Mouse (Mus musculus): ENCODE measurements at regions not wholly inside any gene's neighbourhood (a gene's known extent, or its start where the extent isn't known, plus 50 kb on each side); places are given as distances from the start of the nearest gene placed in this dataset.

GRCm38 (mm10) chr4:56088701-56089100 is 556.4 kb upstream of the Klf4 start:
- no peak for DNase-seq (ENCODE audit: extremely low read depth, insufficient read length, low spot score)

GRCm38 (mm10) chr4:56086306-56086705 is 554.0 kb upstream of the Klf4 start:
- DNase-seq (ENCODE audit: extremely low read depth, insufficient read length, low spot score): no peak

DNA sequence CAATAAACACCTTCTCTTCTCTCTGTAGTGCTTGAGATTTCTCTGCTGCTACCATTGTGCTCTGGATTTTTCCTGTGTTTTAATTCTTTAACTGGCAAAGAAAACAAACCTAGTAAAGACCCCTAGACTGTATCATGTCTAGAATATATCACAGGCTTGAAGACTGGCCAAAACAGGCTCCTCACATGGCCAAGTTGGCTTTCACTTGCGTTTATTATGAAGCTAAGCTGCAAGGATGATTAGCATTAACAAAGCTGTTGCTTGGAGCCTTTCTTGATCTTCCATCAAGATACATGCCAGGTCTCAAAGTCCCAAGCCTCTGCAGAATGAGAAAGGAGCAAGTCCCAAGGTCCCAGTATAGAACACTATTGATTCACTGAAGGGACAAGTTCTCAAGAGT is 551.9 kb upstream of the Klf4 start:
- no peak for DNase-seq (ENCODE audit: extremely low read depth, insufficient read length, low spot score)

DNA sequence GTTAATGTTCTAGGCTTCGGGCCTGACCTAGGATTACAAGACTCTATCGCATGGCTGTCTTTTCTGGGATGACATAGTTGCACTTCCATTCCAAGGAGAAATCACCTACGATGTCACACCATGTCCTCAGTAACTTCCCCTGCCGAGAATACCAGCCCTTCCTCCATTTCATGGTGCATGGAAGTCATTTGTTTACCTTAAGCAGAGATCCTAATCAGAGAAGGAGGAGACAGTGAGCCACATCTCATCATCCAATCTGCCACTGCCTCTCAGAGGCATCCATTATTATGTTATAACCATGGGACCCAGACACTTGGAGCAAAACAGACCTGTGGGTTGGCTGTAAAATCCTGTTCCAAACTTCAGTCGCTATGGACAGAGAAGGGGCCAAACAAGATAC is 550.1 kb upstream of the Klf4 start:
- DNase-seq (ENCODE audit: extremely low read depth, insufficient read length, low spot score): no peak

DNA sequence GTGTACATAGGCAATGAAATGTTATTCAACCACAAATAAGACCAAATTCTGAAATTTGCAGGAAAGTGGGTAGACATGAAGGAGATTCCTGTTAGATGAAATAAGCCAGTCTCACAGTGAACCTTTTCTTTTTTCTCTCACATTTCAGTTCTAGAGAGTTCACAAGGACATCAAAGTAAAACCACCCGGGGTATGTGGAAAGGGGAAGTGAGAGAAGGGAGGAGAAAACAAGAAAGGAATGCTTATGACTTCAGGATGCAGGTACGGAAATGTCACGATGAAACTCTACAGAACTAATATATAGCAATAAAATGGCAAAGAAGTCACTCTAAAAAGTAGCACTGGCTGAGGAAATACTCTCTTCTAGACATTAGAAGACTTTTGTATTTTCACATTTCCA is 548.7 kb upstream of the Klf4 start:
- DNase-seq (ENCODE audit: extremely low read depth, insufficient read length, low spot score): no peak

GRCm38 (mm10) chr4:56070664-56071334 is 538.5 kb upstream of the Klf4 start:
- no peak for DNase-seq (ENCODE audit: extremely low read depth, insufficient read length, low spot score)

- DNase-seq (ENCODE audit: extremely low read depth, insufficient read length, low spot score): no peak
Measured at GRCm38 (mm10) chr4:56068859-56069258, 536.6 kb upstream of the Klf4 start.

- no peak for DNase-seq (ENCODE audit: extremely low read depth, insufficient read length, low spot score)
Measured at GRCm38 (mm10) chr4:56064657-56065056, 532.4 kb upstream of the Klf4 start.

DNA sequence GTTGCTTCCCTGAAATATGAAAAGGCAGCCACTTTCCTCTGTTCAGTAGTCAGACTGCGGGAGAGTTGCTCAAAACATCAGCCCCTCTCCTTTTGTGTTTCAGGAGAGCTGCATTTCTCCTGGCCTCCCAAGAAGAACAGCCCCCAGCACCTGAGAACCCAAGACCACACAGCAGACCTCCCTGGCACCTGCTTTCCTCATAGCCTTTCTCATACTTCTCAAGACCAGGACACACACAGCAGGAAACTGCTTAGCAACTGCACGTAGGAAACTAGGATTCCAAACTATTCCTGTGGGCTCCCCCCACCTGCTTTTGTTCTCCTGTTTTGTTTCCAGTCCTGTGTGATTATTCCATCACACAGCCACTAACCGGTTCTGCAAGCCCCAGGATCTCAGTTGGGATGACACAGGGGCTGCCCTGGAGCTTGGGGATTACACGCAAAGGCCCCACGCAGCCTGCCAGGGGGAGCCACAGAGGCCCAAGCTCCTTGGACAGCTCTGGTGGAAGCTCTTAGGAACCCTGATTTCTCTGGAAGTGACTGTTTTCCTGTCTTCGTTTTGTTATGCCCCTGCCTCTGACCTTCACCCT is 519.6 kb upstream of the Klf4 start:
- no peak for DNase-seq (ENCODE audit: extremely low read depth, insufficient read length, low spot score)

DNA sequence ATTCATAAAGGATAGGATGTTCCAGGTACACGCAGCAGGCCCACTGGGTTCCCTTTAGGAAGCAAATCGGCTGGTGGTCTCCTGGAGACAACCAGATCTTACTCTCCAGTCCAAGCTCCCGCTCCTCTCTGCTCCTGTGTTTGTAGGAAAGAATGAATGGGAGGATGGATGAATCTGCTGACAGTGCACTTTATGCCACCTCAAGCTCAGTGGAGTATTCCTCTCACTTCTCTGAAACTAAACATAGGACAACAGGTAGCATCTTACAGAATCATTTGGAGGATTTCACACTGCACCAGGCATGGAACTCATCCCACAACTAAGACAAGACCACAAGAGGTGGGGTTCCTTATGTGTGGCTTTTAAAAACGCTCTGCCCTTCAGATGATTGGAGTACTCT is 507.1 kb upstream of the Klf4 start:
- no peak for DNase-seq (ENCODE audit: extremely low read depth, insufficient read length, low spot score)

GRCm38 (mm10) chr4:56036334-56036733 is 504.1 kb upstream of the Klf4 start:
- DNase-seq (ENCODE audit: extremely low read depth, insufficient read length, low spot score): no peak

- no peak for DNase-seq (ENCODE audit: extremely low read depth, insufficient read length, low spot score)
Measured at GRCm38 (mm10) chr4:56035543-56035942, 503.3 kb upstream of the Klf4 start.

DNA sequence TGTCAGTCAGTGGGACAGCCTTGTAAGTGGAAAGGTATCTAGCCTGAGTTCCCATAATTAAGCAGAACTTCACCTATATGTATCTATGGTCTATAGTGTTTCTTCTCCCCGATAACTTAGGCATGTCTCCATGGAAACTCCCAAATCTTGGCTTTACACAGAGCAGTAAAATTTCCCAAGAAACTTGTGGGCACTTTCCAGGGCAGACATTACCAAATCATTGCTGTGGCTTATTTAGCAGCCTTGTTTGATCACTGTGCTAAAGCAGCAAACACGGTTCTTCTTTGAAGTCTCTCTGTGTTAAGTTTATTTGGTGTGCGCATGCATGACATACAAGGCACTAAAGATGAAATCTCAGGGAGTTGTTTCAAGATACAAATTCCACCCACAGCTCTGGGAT is 496.2 kb upstream of the Klf4 start:
- DNase-seq (ENCODE audit: extremely low read depth, insufficient read length, low spot score): no peak

- DNase-seq (ENCODE audit: extremely low read depth, insufficient read length, low spot score): no peak
Measured at GRCm38 (mm10) chr4:56027258-56027657, 495.0 kb upstream of the Klf4 start.

DNA sequence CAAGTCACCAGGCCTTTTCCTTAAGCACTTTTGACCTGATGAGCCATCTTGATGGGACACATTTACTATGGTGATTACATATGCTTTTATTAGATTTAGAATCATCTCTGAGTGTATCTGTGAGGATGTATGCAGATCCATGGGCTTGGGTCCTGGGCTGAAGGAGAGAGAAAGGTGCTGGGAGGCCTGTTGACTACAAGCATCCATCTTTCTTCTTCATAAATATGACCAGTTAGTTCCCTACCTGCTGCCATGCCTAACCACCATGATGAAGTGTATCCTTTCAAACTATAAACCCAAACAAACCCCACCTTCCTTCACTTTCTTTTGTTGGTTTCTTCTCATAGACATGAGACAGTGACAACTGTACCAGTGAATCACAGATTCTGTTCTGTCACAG is 492.2 kb upstream of the Klf4 start:
- no peak for DNase-seq (ENCODE audit: extremely low read depth, insufficient read length, low spot score)

DNA sequence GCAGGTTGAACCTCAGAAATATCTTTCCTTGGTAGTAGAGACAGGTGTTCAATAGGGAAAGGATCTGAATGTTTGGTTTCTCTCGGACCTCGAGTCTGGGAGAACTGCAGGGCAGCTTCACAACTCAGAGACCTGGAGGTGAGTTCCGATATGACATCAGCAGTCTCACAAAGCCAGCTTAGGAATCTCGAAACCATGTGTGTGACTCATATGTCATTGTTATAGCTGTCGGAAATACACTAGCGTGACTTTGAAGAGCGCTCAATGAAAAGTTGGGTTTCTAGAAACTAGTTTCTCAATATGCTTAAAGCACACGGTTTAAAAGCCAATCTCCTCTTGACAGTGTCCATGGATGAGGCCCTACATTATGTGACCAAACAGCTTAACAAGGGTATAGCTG is 485.9 kb upstream of the Klf4 start:
- DNase-seq (ENCODE audit: extremely low read depth, insufficient read length, low spot score): no peak

GRCm38 (mm10) chr4:56015481-56015880 is 483.2 kb upstream of the Klf4 start:
- DNase-seq (ENCODE audit: extremely low read depth, insufficient read length, low spot score): no peak

GRCm38 (mm10) chr4:56008287-56008686 is 476.0 kb upstream of the Klf4 start:
- DNase-seq (ENCODE audit: extremely low read depth, insufficient read length, low spot score): no peak

- DNase-seq (ENCODE audit: extremely low read depth, insufficient read length, low spot score): no peak
Measured at GRCm38 (mm10) chr4:56004227-56004626, 472.0 kb upstream of the Klf4 start.

GRCm38 (mm10) chr4:56001312-56001731 is 469.1 kb upstream of the Klf4 start:
- no peak for DNase-seq (ENCODE audit: extremely low read depth, insufficient read length, low spot score)

DNA sequence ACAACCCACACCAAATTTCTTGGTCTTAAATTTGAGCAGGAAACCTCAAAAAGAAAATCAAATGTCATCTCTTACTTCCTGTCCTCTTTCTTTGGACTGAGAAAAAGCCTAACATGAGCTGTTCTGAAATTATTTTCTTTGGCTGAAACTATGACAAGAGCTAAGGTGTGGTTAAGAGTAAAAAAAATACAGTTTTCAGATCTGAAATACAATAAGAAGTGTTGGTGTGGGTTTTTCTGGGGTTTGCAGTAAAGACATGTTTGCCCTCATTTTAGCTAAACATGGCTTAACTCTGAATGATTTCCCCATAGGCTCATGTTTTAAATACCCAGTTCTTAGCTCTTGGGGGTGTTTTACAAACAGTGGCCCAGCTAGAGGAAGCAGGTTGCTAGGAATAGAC is 451.8 kb upstream of the Klf4 start:
- no peak for DNase-seq (ENCODE audit: extremely low read depth, insufficient read length, low spot score)

DNA sequence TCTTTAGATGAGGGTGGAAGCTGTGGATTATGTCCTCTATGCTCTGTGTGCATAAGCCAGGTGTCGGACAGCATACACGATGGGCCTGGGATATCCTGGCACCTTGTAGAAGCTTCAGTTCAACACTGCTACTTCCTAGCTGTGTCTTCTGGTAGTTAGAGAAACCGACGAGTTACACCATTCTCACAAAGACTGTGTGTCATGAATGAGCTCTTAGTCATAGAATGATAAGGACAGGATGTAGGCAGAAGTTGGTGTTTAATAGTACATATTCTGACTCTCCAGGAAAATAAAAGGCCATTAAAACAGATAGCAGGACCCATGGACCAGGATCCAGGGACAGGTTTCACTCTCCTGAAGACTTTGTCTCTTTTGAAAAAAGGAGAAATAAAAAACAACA is 446.3 kb upstream of the Klf4 start:
- no peak for DNase-seq (ENCODE audit: extremely low read depth, insufficient read length, low spot score)

DNA sequence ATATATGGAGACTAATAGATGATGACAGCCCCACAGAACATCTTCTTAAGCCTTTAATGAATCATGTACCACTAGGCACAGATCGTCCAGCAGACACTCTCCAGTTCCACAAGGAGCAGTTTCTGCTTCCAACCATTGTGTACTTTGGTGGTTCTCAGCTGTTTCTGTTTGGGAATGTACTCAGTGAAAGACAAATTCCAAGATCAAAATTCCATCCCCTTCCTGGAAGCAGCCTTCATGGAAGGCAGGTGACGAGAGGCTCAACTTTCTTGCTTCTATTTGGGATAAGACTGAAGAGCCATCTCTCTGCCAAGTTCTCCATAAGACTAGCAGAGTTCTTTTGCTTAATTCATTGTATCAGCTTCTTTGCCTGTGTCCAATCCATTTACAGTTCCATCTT is 444.0 kb upstream of the Klf4 start:
- no peak for DNase-seq (ENCODE audit: extremely low read depth, insufficient read length, low spot score)
